13 mouse cellular contexts compared by ENCODE assay signal in genomic region chr9:45841458-45841857, GRCm38 (mm10). TPM values are rescaled to one million over a fixed set of nuclear protein-coding genes. Genes with fewer than 3 reads are reported as not detected.
A peak's percentile ranks its signal among the peaks of the same experiment; 100 is the strongest.
DNase-seq lines count a peak whose midpoint lies in the region; ATAC-seq lines count a peak whose summit lies in the region.
"Had no signal": no experiment of that assay in that cellular context is flagged by ENCODE, and none has a peak within 500 bp of the region (broad histone marks: within the 10 kb centered on the region; RNA-seq: fewer than 3 reads in every experiment).

No protein-coding gene starts in this region.

- no peak overlapping the region for H3K9ac ChIP-seq in embryonic facial prominence, embryonic 14.5 days (ENCODE audit: low read depth, low read length)
- no peak overlapping the region for H3K9ac ChIP-seq in kidney, embryonic 14.5 days (ENCODE audit: low read depth, low read length)
- H3K9ac ChIP-seq in hindbrain, embryonic 14.5 days: no peak overlapping the region
- H3K9ac ChIP-seq in midbrain, embryonic 16.5 days (ENCODE audit: low read depth, low read length): no peak overlapping the region
- H3K9ac ChIP-seq: embryonic facial prominence, embryonic 15.5 days had no signal

- no peak for ATAC-seq in embryonic facial prominence, embryonic 14.5 days (ENCODE audit: low read depth)
- no peak for ATAC-seq in kidney, embryonic 14.5 days (ENCODE audit: low FRiP score, low TSS enrichment)
- ATAC-seq in hindbrain, embryonic 14.5 days (ENCODE audit: low FRiP score): no peak
- ATAC-seq in midbrain, embryonic 16.5 days: no peak

- WGBS in embryonic facial prominence, embryonic 14.5 days: 77% methylated on average over 6 of the region's 6 CpGs
- 89% methylated on average over 6 of the region's 6 CpGs for WGBS in embryonic facial prominence, embryonic 10.5 days
- WGBS in kidney, embryonic 14.5 days: 87% methylated on average over 6 of the region's 6 CpGs
- WGBS in hindbrain, embryonic 14.5 days: 86% methylated on average over 6 of the region's 6 CpGs
- 85% methylated on average over 6 of the region's 6 CpGs for WGBS in midbrain, embryonic 16.5 days

- H3K4me3 ChIP-seq in embryonic facial prominence, embryonic 14.5 days (ENCODE audit: low read depth, low read length): no peak overlapping the region
- no peak overlapping the region for H3K4me3 ChIP-seq in embryonic facial prominence, embryonic 10.5 days
- no peak overlapping the region for H3K4me3 ChIP-seq in kidney, embryonic 14.5 days (ENCODE audit: low read length)
- peak overlapping the region; percentile 13; the same call in 1 of the 2 replicates for H3K4me3 ChIP-seq in hindbrain, embryonic 14.5 days (replicated peaks; ENCODE audit: low read length)
- H3K4me3 ChIP-seq in midbrain, embryonic 16.5 days (ENCODE audit: low read depth, low read length): no peak overlapping the region
- H3K4me3 ChIP-seq: embryonic facial prominence, embryonic 15.5 days had no signal

- DNase-seq in embryonic facial prominence, embryonic 14.5 days (ENCODE audit: low spot score): no peak
- no peak for DNase-seq in embryonic facial prominence, embryonic 10.5 days (ENCODE audit: low spot score)
- DNase-seq in kidney, postnatal 36 days: no peak
- no peak for DNase-seq in hindbrain, embryonic 14.5 days (ENCODE audit: low spot score)
- no peak for DNase-seq in layer of hippocampus, postnatal 25 days (ENCODE audit: extremely low spot score in 1 of 2, low spot score in 1 of 2)
- no peak for DNase-seq in embryo, embryonic 10 days (ENCODE audit: low spot score)
- DNase-seq: adrenal gland, adult 2 months; cerebellum, adult 11 months; gastrocnemius, postnatal 14 days; retina, postnatal 1 day had no signal

- H3K27me3 ChIP-seq in embryonic facial prominence, embryonic 14.5 days (replicated peaks; ENCODE audit: control insufficient read depth, insufficient read depth, low read length): no peaks in the 10 kb centered on the region
- H3K27me3 ChIP-seq in embryonic facial prominence, embryonic 10.5 days (replicated peaks; ENCODE audit: low read depth, poor library complexity, severe bottlenecking): no peaks in the 10 kb centered on the region
- no peaks in the 10 kb centered on the region for H3K27me3 ChIP-seq in kidney, embryonic 14.5 days (ENCODE audit: control insufficient read depth, insufficient read depth, low read length)
- H3K27me3 ChIP-seq in hindbrain, embryonic 14.5 days (ENCODE audit: control insufficient read depth, insufficient read depth, low read length): no peaks in the 10 kb centered on the region
- no peaks in the 10 kb centered on the region for H3K27me3 ChIP-seq in midbrain, embryonic 16.5 days (ENCODE audit: control insufficient read depth, insufficient read depth, low read depth, low read length)
- H3K27me3 ChIP-seq: embryonic facial prominence, embryonic 15.5 days had no signal

- peak overlapping the region; percentile 96; the same call in 1 of the 2 replicates for H3K4me2 ChIP-seq in embryonic facial prominence, embryonic 14.5 days (ENCODE audit: low read depth, low read length)
- peak overlapping the region; percentile 75; the same call in 1 of the 2 replicates for H3K4me2 ChIP-seq in kidney, embryonic 14.5 days (replicated peaks; ENCODE audit: low read depth, low read length)
- peak overlapping the region; percentile 91 for H3K4me2 ChIP-seq in hindbrain, embryonic 14.5 days (replicated peaks)
- peak overlapping the region; percentile 91 for H3K4me2 ChIP-seq in midbrain, embryonic 16.5 days (ENCODE audit: low read length)

- H3K36me3 ChIP-seq in embryonic facial prominence, embryonic 14.5 days (ENCODE audit: control insufficient read depth, insufficient read depth, low read length): no peaks in the 10 kb centered on the region
- H3K36me3 ChIP-seq in embryonic facial prominence, embryonic 10.5 days (replicated peaks): no peaks in the 10 kb centered on the region
- H3K36me3 ChIP-seq in kidney, embryonic 14.5 days (ENCODE audit: control insufficient read depth, insufficient read depth, low read length): peaks cover 3% of the 10 kb centered on the region; the same call in 1 of the 2 replicates
- no peaks in the 10 kb centered on the region for H3K36me3 ChIP-seq in hindbrain, embryonic 14.5 days (replicated peaks; ENCODE audit: control insufficient read depth, insufficient read depth)
- H3K36me3 ChIP-seq in midbrain, embryonic 16.5 days (ENCODE audit: control insufficient read depth, insufficient read depth, low read length): no peaks in the 10 kb centered on the region
- H3K36me3 ChIP-seq: embryonic facial prominence, embryonic 15.5 days had no signal

- H3K9me3 ChIP-seq in embryonic facial prominence, embryonic 14.5 days (ENCODE audit: control insufficient read depth, low read length): no peaks in the 10 kb centered on the region
- no peaks in the 10 kb centered on the region for H3K9me3 ChIP-seq in embryonic facial prominence, embryonic 10.5 days
- H3K9me3 ChIP-seq in kidney, embryonic 14.5 days (ENCODE audit: control insufficient read depth, low read length): no peaks in the 10 kb centered on the region
- no peaks in the 10 kb centered on the region for H3K9me3 ChIP-seq in hindbrain, embryonic 14.5 days (ENCODE audit: control insufficient read depth, low read length)
- no peaks in the 10 kb centered on the region for H3K9me3 ChIP-seq in midbrain, embryonic 16.5 days (replicated peaks; ENCODE audit: control insufficient read depth, low read length, poor library complexity, severe bottlenecking)
- H3K9me3 ChIP-seq: embryonic facial prominence, embryonic 15.5 days had no signal

- H3K4me1 ChIP-seq in embryonic facial prominence, embryonic 14.5 days (ENCODE audit: control insufficient read depth, insufficient read depth, low read length): peaks cover 19% of the 10 kb centered on the region
- peaks cover 27% of the 10 kb centered on the region for H3K4me1 ChIP-seq in embryonic facial prominence, embryonic 10.5 days
- peaks cover 25% of the 10 kb centered on the region for H3K4me1 ChIP-seq in kidney, embryonic 14.5 days (ENCODE audit: control insufficient read depth, insufficient read depth, low read length)
- H3K4me1 ChIP-seq in hindbrain, embryonic 14.5 days (replicated peaks; ENCODE audit: control insufficient read depth, insufficient read depth, low read length): peaks cover 36% of the 10 kb centered on the region
- peaks cover 37% of the 10 kb centered on the region for H3K4me1 ChIP-seq in midbrain, embryonic 16.5 days (ENCODE audit: control insufficient read depth, insufficient read depth, low read length)

- H3K27ac ChIP-seq in embryonic facial prominence, embryonic 14.5 days (replicated peaks; ENCODE audit: low read depth, low read length): no peak overlapping the region
- no peak overlapping the region for H3K27ac ChIP-seq in embryonic facial prominence, embryonic 10.5 days (replicated peaks)
- no peak overlapping the region for H3K27ac ChIP-seq in kidney, embryonic 14.5 days (ENCODE audit: low read depth, low read length)
- H3K27ac ChIP-seq in hindbrain, embryonic 14.5 days: no peak overlapping the region
- no peak overlapping the region for H3K27ac ChIP-seq in midbrain, embryonic 16.5 days (ENCODE audit: low read length)
- H3K27ac ChIP-seq: embryonic facial prominence, embryonic 15.5 days had no signal

RNA-seq across cellular contexts. Expression of gene Bace1, which starts 3.1 kb away (rescaled TPM):
- polyA plus RNA-seq in embryonic facial prominence, embryonic 14.5 days (2014; fragmentation: Nextera tagmentation; extraction: Ambion mirVana): 40.6 and 41.3 TPM in 2 replicates
- 22.4 and 22.6 TPM in 2 replicates for polyA plus RNA-seq in embryonic facial prominence, embryonic 10.5 days (2016; fragmentation: Nextera tagmentation; extraction: Ambion mirVana)
- 23.4 and 36.2 TPM in 2 replicates for polyA plus RNA-seq in kidney, embryonic 14.5 days (2014; fragmentation: Nextera tagmentation; extraction: Ambion mirVana)
- polyA plus RNA-seq in hindbrain, embryonic 14.5 days (2014; fragmentation: Nextera tagmentation; extraction: Ambion mirVana): 46.0 and 50.3 TPM in 2 replicates
- polyA plus RNA-seq in midbrain, embryonic 16.5 days (2015; fragmentation: Nextera tagmentation; extraction: Ambion mirVana): 48.1 and 51.3 TPM in 2 replicates
- total RNA-seq in layer of hippocampus, postnatal 25 days (2021): 100 to 1,000 TPM in 1 of 2 experiments, 10 to 100 TPM in 1; 95.4 to 107 TPM

RNA-seq across cellular contexts. Expression of gene Cep164, which starts 13.0 kb away (rescaled TPM):
- polyA plus RNA-seq in embryonic facial prominence, embryonic 14.5 days (2014; fragmentation: Nextera tagmentation; extraction: Ambion mirVana): 26.2 and 27.6 TPM in 2 replicates
- 22.8 and 24.4 TPM in 2 replicates for polyA plus RNA-seq in embryonic facial prominence, embryonic 10.5 days (2016; fragmentation: Nextera tagmentation; extraction: Ambion mirVana)
- polyA plus RNA-seq in kidney, embryonic 14.5 days (2014; fragmentation: Nextera tagmentation; extraction: Ambion mirVana): 24.3 and 30.8 TPM in 2 replicates
- polyA plus RNA-seq in hindbrain, embryonic 14.5 days (2014; fragmentation: Nextera tagmentation; extraction: Ambion mirVana): 8.9 and 11.5 TPM in 2 replicates
- polyA plus RNA-seq in midbrain, embryonic 16.5 days (2015; fragmentation: Nextera tagmentation; extraction: Ambion mirVana): 10.7 and 12.7 TPM in 2 replicates
- 10 to 100 TPM in 1 of 2 experiments, 1 to 10 TPM in 1; 9.0 to 14.8 TPM for total RNA-seq in layer of hippocampus, postnatal 25 days (2021)
